Mouse (Mus musculus) liver, embryonic 16.5 days (tissue): ENCODE results near the gene Tal1. TPM values are rescaled to one million over a fixed set of nuclear protein-coding genes. Genes with fewer than 3 reads are reported as not detected.

Experiments used
- ATAC-seq: fragments of 200-750 bp; cut with Nextera tagmentation; 2 replicates; pipeline ENCODE4 v1.8.0; 2017; ENCODE audit warnings: low read depth, mild to moderate bottlenecking, moderate number of reproducible peaks, moderate library complexity
- H3K27ac ChIP-seq: fragments of 300-500 bp; sonication (generic); 2 replicates; pipeline ENCODE4 v1.5.1; 2014; ENCODE audit warnings: mild to moderate bottlenecking, low read length
- H3K27me3 ChIP-seq: fragments of 300-500 bp; sonication (generic); 2 replicates; pipeline ENCODE4 v1.6.1; 2014; ENCODE audit warnings: low read depth, low read length, mixed read lengths; ENCODE audit not compliant: control insufficient read depth, insufficient read depth
- H3K36me3 ChIP-seq: fragments of 300-500 bp; sonication (generic); 2 replicates; pipeline ENCODE4 v1.6.1; 2014; ENCODE audit warnings: mild to moderate bottlenecking; ENCODE audit not compliant: control insufficient read depth, insufficient read depth
- H3K4me1 ChIP-seq: fragments of 300-500 bp; sonication (generic); 2 replicates; pipeline ENCODE4 v1.6.1; 2014; ENCODE audit warnings: low read depth, low read length, mixed read lengths; ENCODE audit not compliant: control insufficient read depth
- H3K4me2 ChIP-seq: fragments of 300-500 bp; sonication (generic); 2 replicates; pipeline ENCODE4 v1.6.1; 2014; ENCODE audit warnings: low read depth, low read length, mixed read lengths
- H3K4me3 ChIP-seq: fragments of 300-500 bp; sonication (generic); 2 replicates; pipeline ENCODE4 v1.5.1; 2014; ENCODE audit warnings: low read depth, mild to moderate bottlenecking, low read length
- H3K9ac ChIP-seq: fragments of 300-500 bp; sonication (generic); 2 replicates; pipeline ENCODE4 v1.6.1; 2014; ENCODE audit warnings: low read depth, low read length
- H3K9me3 ChIP-seq: fragments of 300-500 bp; sonication (generic); replicated peaks from 2 replicates; pipeline ENCODE4 v1.6.1; 2016; ENCODE audit warnings: low read length; ENCODE audit not compliant: control insufficient read depth
- WGBS: fragments of 180-500 bp; shearing (Covaris S2); extraction: QIAGEN DNeasy Blood & Tissue Kit; methylation state at CpG from one replicate; pipeline ENCODE4 v1.1.7; 2014; ENCODE audit not compliant: insufficient replicate concordance; 5-methylcytosine and 5-hydroxymethylcytosine counted together
- polyA plus RNA-seq: library from polyadenylated mRNA; unstranded; fragments of >200 nt; fragmentation: Nextera tagmentation; extraction: Ambion mirVana; gene quantifications from 2 replicates; pipeline ENCODE4 v1.2.1, GENCODE M21; 2015

Tal1 gene
- polyA plus RNA-seq, 1 experiment from 2014 or later: 17.8 TPM

DNA sequence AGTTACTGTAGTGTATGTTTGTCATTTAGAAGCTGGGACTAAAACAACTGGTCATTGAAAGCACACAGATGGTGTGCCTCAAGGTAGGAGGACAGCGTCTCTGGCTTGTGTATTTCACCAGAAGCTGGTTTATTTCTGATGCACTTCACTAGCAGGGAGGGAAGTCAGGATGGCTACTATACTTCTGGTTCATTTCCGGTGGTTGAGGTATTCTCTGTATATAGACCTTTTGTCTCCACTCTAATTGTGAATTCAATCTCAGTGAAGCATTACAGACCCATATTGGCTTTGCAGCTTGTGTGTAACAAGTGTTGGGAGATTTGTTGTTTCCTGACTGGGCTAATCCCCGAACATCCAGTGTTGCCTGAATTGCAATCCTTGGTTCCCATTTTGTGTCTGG, 4.5 kb downstream of the Tal1 start:
- ATAC-seq: no peak
- peak overlapping the region; percentile 68 for H3K4me3 ChIP-seq
- H3K36me3 ChIP-seq: peaks cover 32% of the 10 kb centered on the region
- WGBS: 11% methylated on average over 3 of the region's 3 CpGs
- H3K27ac ChIP-seq: peak overlapping the region; percentile 98
- no peaks in the 10 kb centered on the region for H3K9me3 ChIP-seq
- peak overlapping the region; percentile 85 for H3K9ac ChIP-seq
- peak overlapping the region; percentile 97 for H3K4me2 ChIP-seq
- H3K27me3 ChIP-seq: peaks cover 4% of the 10 kb centered on the region
- H3K4me1 ChIP-seq: peaks cover 34% of the 10 kb centered on the region

DNA sequence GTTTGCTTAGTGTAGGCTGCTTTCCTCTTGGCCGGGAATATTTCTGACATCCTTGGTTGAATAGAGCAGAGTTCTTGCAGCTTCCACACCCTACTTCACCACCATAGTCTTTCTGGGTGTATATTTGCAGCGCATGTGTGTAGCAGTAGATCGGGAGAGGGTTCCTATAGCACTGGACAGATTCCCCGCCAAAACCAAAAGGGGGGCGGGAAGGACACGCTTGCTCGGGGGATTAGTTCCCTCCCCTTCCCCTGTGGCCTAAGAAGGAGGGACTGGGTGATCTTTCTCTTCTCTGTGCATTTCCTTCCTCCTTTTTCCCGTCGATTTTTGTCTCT, 6.3 kb downstream of the Tal1 start:
- 1% methylated on average over 9 of the region's 9 CpGs for WGBS
- peak overlapping the region; percentile 97 for H3K4me2 ChIP-seq
- H3K4me3 ChIP-seq: peak overlapping the region; percentile 68
- peak overlapping the region; percentile 77 for H3K9ac ChIP-seq
- peaks cover 4% of the 10 kb centered on the region for H3K27me3 ChIP-seq
- H3K27ac ChIP-seq: peak overlapping the region; percentile 71
- ATAC-seq: peak; percentile 10; the same call in 1 of the 2 replicates
- H3K36me3 ChIP-seq: peaks cover 48% of the 10 kb centered on the region
- peaks cover 28% of the 10 kb centered on the region for H3K4me1 ChIP-seq
- no peaks in the 10 kb centered on the region for H3K9me3 ChIP-seq

DNA sequence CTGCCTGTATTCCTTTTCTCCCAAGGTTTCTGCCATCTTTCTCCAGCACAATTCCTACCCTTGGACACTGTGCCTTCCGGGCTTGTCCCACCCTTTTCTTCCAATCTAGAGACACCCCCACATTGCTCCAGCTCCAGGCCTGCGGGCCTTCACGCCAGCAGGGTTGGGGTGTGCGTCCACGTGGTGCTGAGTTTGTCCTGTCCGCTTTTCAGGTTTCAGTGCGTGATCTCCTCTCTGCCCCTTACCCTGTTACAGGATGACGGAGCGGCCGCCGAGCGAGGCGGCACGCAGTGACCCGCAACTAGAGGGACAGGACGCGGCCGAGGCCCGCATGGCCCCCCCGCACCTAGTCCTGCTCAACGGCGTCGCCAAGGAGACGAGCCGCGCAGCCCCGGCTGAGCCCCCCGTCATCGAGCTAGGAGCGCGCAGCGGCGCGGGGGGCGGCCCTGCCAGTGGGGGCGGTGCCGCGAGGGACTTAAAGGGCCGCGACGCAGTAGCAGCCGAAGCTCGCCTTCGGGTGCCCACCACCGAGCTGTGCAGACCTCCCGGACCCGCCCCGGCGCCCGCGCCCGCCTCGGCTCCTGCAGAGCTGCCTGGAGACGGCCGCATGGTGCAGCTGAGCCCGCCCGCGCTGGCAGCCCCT, 6.8 kb downstream of the Tal1 start:
- peaks cover 52% of the 10 kb centered on the region for H3K36me3 ChIP-seq
- H3K9ac ChIP-seq: peak overlapping the region; percentile 77
- peaks cover 28% of the 10 kb centered on the region for H3K4me1 ChIP-seq
- H3K4me3 ChIP-seq: peak overlapping the region; percentile 68
- peak overlapping the region; percentile 97 for H3K4me2 ChIP-seq
- H3K27ac ChIP-seq: peak overlapping the region; percentile 71
- ATAC-seq: peak; percentile 33
- no peaks in the 10 kb centered on the region for H3K9me3 ChIP-seq
- H3K27me3 ChIP-seq: peaks cover 4% of the 10 kb centered on the region
- under 1% methylated on average over 58 of the region's 58 CpGs for WGBS

DNA sequence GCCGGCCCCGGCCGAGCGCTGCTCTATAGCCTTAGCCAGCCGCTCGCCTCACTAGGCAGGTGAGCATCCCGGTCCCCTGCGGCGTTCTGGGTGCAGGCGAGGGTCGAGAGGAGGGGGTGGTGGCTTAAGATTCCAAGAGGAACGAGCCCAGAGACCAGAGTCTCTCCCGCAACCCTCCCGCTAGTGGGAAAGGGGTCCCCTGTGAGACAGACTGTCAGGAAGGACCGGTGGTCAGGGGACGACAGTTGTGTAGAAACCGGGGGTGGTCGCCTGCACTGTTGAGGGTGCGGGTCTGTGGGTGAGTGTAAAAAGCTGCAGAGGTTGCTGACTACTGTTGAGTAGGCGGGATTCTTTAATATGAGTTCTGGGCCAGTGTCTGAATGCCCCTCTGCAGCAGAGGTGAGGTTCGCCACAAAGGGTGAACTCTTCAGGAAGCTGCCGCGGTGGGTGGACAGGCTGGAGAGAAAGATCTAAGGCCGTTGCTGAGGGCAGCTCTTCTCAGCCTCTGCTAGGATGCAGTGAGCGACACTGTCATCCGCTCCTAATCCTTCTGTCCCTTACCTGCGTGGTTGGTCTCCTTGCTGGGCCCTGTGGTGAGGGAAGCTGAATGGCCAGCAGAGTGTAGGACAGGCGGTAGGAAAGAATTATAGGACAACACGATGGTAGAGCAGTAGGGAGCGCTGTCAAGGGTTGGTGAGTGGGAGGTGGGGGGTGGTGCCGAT, 7.5 kb downstream of the Tal1 start:
- Histone ChIP-seq H3K9ac (peak overlapping the region; percentile 77), H3K4me3 (peak overlapping the region; percentile 68), H3K9me3 (no peaks in the 10 kb centered on the region), H3K4me2 (peak overlapping the region; percentile 97), H3K36me3 (peaks cover 59% of the 10 kb centered on the region), H3K27ac (peak overlapping the region; percentile 71; the same call in 1 of the 2 replicates), H3K27me3 (peaks cover 4% of the 10 kb centered on the region), H3K4me1 (peaks cover 28% of the 10 kb centered on the region)
- 4% methylated on average over 31 of the region's 31 CpGs for WGBS
- no peak for ATAC-seq

DNA sequence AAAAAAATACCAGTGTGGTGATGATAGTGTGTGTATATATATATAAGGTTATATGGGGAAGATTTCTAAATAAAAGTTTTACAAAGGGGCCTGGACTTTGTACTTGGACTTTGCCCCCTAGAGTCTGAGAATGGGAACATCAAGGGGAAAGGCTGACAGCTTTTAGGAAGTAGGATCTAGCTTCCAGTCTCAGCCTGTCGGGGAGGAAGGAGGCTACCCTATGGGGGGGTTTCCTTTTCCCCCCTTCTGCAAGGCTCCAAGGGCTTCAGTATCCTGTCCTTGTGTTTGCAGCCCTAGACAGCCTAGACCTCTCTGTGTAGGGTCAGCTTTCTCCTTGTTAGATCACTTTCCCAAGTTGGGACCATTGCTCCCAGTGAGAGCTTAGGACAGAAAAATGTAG, 15.4 kb downstream of the Tal1 start:
- 5% methylated on average over 1 of the region's 1 CpGs for whole genome bisulfite sequencing
- no peak overlapping the region for H3K4me2 ChIP-seq
- H3K36me3 ChIP-seq: peaks cover 45% of the 10 kb centered on the region
- H3K27me3 ChIP-seq: no peaks in the 10 kb centered on the region
- peak; percentile 30; the same call in 1 of the 2 replicates for ATAC-seq
- H3K9ac ChIP-seq: no peak overlapping the region
- peaks cover 6% of the 10 kb centered on the region for H3K4me1 ChIP-seq
- peak overlapping the region; percentile 58 for H3K27ac ChIP-seq
- no peak overlapping the region for H3K4me3 ChIP-seq
- no peaks in the 10 kb centered on the region for H3K9me3 ChIP-seq

DNA sequence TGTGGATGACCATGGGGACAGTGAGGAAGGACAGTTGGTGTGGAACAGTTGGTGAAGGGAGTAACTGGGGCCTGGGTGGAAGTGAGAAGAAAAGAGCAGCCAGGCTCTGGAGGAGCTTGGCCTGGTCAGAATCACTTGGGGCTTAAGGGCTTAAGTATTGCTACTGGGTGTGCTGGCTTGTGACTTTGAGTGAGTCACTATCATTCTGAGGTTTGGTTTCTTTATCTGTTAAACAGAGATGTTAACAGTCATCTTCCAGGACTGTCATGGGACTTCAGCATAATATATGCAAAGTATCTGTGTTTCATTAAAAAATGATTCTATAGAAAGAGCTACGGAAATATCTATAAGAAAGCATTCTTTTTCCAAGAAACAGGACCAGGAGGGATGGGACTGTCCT, 18.6 kb downstream of the Tal1 start:
- Histone ChIP-seq H3K27ac (peak overlapping the region; percentile 31; the same call in 1 of the 2 replicates), H3K9ac (no peak overlapping the region), H3K4me2 (no peak overlapping the region), H3K4me1 (peaks cover 6% of the 10 kb centered on the region), H3K36me3 (peaks cover 16% of the 10 kb centered on the region), H3K4me3 (no peak overlapping the region), H3K27me3 (no peaks in the 10 kb centered on the region), H3K9me3 (no peaks in the 10 kb centered on the region)
- WGBS: 63% methylated on average over 1 of the region's 1 CpGs
- ATAC-seq: no peak

DNA sequence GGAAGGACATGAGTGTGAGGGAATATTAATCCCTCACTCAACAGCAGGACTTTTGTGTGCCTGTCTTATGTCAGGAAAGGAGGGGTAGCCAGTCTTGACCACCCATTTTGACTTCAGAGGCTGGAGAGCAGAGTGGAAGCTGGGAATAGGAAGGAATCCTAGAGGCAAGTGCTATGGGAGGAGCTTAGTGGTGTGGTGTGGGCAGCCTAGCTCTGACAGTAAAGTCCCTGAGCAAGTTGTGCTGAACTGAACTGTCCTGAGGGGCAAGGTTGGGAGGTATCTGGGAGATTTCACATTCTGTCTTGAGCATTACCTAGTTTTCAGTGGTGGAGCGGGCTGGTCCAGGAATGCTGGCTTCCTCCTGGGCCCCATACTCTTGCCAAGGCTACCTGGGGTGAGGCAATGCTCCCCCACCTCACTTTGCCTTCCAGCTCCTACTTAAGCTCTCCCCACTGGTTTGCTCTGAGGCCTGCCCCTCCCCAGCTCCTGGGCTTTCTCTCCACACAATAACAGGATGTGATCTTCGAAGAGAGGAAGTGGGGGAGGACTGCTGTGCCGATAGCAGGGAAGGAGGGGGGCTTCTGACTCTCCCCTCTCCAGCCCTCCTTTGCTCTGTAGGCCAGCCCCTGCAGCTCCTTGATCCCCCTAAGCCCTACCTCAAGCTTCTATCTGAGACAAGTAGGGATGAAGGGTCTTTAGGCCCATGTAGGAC, 19.1 kb downstream of the Tal1 start:
- peak overlapping the region; percentile 31 for H3K27ac ChIP-seq
- H3K9me3 ChIP-seq: no peaks in the 10 kb centered on the region
- peak; percentile 43; the same call in 1 of the 2 replicates for ATAC-seq
- no peak overlapping the region for H3K4me3 ChIP-seq
- peaks cover 11% of the 10 kb centered on the region for H3K36me3 ChIP-seq
- WGBS: 19% methylated on average over 3 of the region's 3 CpGs
- no peak overlapping the region for H3K4me2 ChIP-seq
- no peak overlapping the region for H3K9ac ChIP-seq
- H3K27me3 ChIP-seq: no peaks in the 10 kb centered on the region
- peaks cover 6% of the 10 kb centered on the region for H3K4me1 ChIP-seq

DNA sequence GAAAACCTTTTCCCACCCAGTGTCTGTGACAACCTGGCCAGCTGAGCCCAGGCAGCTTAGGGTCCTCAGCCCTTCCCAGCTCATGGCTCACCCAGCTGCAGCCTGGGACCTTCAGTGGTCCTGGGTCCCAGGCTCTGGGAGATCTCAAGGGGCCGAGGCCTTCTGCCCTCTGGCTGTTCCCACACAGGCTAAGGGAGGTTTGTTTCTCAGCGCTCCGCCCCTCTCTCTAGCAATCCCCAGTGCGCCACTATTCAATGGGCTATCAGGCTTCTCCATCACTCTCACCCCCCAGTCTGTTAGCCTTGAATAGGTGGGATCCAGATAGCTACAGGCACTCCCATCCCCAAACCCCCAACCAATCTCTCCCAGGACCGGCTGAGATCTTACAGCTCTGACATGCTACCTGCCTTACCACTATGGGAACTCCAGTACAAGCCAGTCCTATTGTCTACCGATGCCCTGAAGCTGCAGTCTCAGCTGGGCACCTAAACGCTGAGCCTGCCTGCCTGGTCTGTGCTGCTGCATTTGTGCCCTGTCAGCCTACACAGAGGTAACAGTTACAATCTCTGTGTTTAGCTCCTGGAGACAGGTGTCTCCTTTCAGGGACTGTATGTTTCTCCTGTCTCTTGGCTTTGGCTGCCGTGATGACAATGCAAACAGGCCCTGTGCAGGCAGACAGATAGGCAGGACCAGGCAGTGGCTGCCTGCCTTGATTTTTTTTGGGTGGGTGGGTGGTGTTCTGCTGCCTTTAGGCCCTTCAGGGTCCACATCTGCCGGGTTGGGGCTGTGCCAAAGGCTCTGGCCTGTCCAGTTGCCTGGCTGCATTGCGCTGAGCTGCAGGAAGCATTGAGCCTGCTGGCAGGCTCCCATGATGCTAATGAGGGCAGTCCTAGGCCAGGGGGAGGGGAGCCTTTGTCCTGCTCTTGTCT, 22.9 kb downstream of the Tal1 start:
- Histone ChIP-seq H3K4me2 (no peak overlapping the region), H3K9ac (no peak overlapping the region), H3K27ac (no peak overlapping the region), H3K9me3 (no peaks in the 10 kb centered on the region), H3K27me3 (no peaks in the 10 kb centered on the region), H3K4me3 (no peak overlapping the region), H3K4me1 (peaks cover 6% of the 10 kb centered on the region), H3K36me3 (no peaks in the 10 kb centered on the region)
- ATAC-seq: no peak
- WGBS: 44% methylated on average over 10 of the region's 10 CpGs
